Mouse (Mus musculus) neural tube, embryonic 15.5 days (tissue): ENCODE measurements around the gene Blnk. TPM values are rescaled to one million over a fixed set of nuclear protein-coding genes. Genes with fewer than 3 reads are reported as not detected.
A peak's percentile ranks its signal among the peaks of the same experiment; 100 is the strongest.

Experiments used
- ATAC-seq: fragments of 200-750 bp; cut with Nextera tagmentation; 2 replicates; pipeline ENCODE4 v1.8.0; 2017; ENCODE audit warnings: mild to moderate bottlenecking, moderate TSS enrichment, moderate library complexity; ENCODE audit not compliant: low FRiP score
- H3K27ac ChIP-seq: fragments of 300-500 bp; sonication (generic); replicated peaks from 2 replicates; pipeline ENCODE4 v1.5.1; 2015; ENCODE audit warnings: mild to moderate bottlenecking, inconsistent platforms
- H3K27me3 ChIP-seq: fragments of 300-500 bp; sonication (generic); replicated peaks from 2 replicates; pipeline ENCODE4 v1.6.1; 2015; ENCODE audit warnings: inconsistent platforms
- H3K36me3 ChIP-seq: fragments of 300-500 bp; sonication (generic); 2 replicates; pipeline ENCODE4 v1.6.1; 2015; ENCODE audit warnings: inconsistent platforms
- H3K4me1 ChIP-seq: fragments of 300-500 bp; sonication (generic); 2 replicates; pipeline ENCODE4 v1.6.1; 2015; ENCODE audit warnings: inconsistent platforms
- H3K4me2 ChIP-seq: fragments of 300-500 bp; sonication (generic); 2 replicates; pipeline ENCODE4 v1.6.1; 2015; ENCODE audit warnings: inconsistent platforms, mild to moderate bottlenecking, moderate library complexity
- H3K4me3 ChIP-seq: fragments of 300-500 bp; sonication (generic); replicated peaks from 2 replicates; pipeline ENCODE4 v1.5.1; 2015; ENCODE audit warnings: mild to moderate bottlenecking, inconsistent platforms
- H3K9ac ChIP-seq: fragments of 300-500 bp; sonication (generic); replicated peaks from 2 replicates; pipeline ENCODE4 v1.6.1; 2015; ENCODE audit warnings: mild to moderate bottlenecking, inconsistent platforms
- H3K9me3 ChIP-seq: fragments of 300-500 bp; sonication (generic); replicated peaks from 2 replicates; pipeline ENCODE4 v1.6.1; 2016; ENCODE audit warnings: inconsistent platforms
- WGBS: fragments of 180-500 bp; shearing (Covaris S2); methylation state at CpG from one replicate; pipeline ENCODE4 v1.1.7; 2015; ENCODE audit warnings: mixed read lengths; 5-methylcytosine and 5-hydroxymethylcytosine counted together
- polyA plus RNA-seq: library from polyadenylated mRNA; unstranded; fragments of >200 nt; fragmentation: Nextera tagmentation; extraction: Ambion mirVana; gene quantifications from 2 replicates; pipeline ENCODE4 v1.2.1, GENCODE M21; 2015

Gene Blnk
- 1.0 and 3.7 TPM in 2 replicates for polyA plus RNA-seq

- 0 out of 2 replicates have a peak, but pooled peaks cover 2% of the 10 kb centered on the region for H3K27me3 ChIP-seq
- ATAC-seq, result no peak
- 66% methylated on average over 8 of the region's 8 CpGs for WGBS
Measured at GRCm38 (mm10) chr19:40994057-40994585, at the start of gene Blnk. TSS of gene Blnk (minus strand) at chr19:40994535.

GRCm38 (mm10) chr19:41039110-41039509 is 44.8 kb upstream of the Blnk start:
- 87% methylated on average over 7 of the region's 7 CpGs for WGBS
- ATAC-seq, result no peak
- H3K36me3 ChIP-seq, result no peaks in the 10 kb centered on the region

More at GRCm38 (mm10) chr19:40994057-40994585, at the start of gene Blnk:
- H3K36me3 ChIP-seq, result no peaks in the 10 kb centered on the region
- H3K9me3 ChIP-seq, result no peaks in the 10 kb centered on the region
- 0 out of 2 replicates have a peak within 1 kb of the TSS, but pooled peaks have one; percentile 6 for H3K4me2 ChIP-seq
- no peak within 1 kb of the TSS for H3K9ac ChIP-seq
- no peak within 1 kb of the TSS for H3K27ac ChIP-seq
- peaks cover 10% of the 10 kb centered on the region for H3K4me1 ChIP-seq
- H3K4me3 ChIP-seq, result no peak within 1 kb of the TSS

GRCm38 (mm10) chr19:41035809-41036551 is 41.6 kb upstream of the Blnk start:
- Histone ChIP-seq H3K9me3 (no peaks in the 10 kb centered on the region), H3K4me1 (no peaks in the 10 kb centered on the region), H3K4me3 (no peak overlapping the region), H3K36me3 (no peaks in the 10 kb centered on the region), H3K27ac (no peak overlapping the region), H3K4me2 (no peak overlapping the region), H3K9ac (no peak overlapping the region), H3K27me3 (no peaks in the 10 kb centered on the region)
- ATAC-seq, result no peak
- WGBS, result 80% methylated on average over 4 of the region's 4 CpGs

More at GRCm38 (mm10) chr19:41039110-41039509, 44.8 kb upstream of the Blnk start:
- no peak overlapping the region for H3K4me2 ChIP-seq
- H3K4me1 ChIP-seq, result no peaks in the 10 kb centered on the region
- no peak overlapping the region for H3K9ac ChIP-seq
- no peaks in the 10 kb centered on the region for H3K27me3 ChIP-seq
- H3K4me3 ChIP-seq, result no peak overlapping the region
- no peak overlapping the region for H3K27ac ChIP-seq
- no peaks in the 10 kb centered on the region for H3K9me3 ChIP-seq

- ATAC-seq, result no peak
- Histone ChIP-seq H3K27ac (no peak overlapping the region), H3K4me3 (no peak overlapping the region), H3K9me3 (no peaks in the 10 kb centered on the region), H3K4me2 (no peak overlapping the region), H3K4me1 (no peaks in the 10 kb centered on the region), H3K36me3 (no peaks in the 10 kb centered on the region), H3K9ac (no peak overlapping the region), H3K27me3 (no peaks in the 10 kb centered on the region)
- 87% methylated on average over 6 of the region's 6 CpGs for WGBS
Measured at GRCm38 (mm10) chr19:41031869-41032268, 37.5 kb upstream of the Blnk start.

GRCm38 (mm10) chr19:41031009-41031408 is 36.7 kb upstream of the Blnk start:
- Histone ChIP-seq H3K9me3 (no peaks in the 10 kb centered on the region), H3K9ac (no peak overlapping the region), H3K27me3 (no peaks in the 10 kb centered on the region), H3K4me2 (no peak overlapping the region), H3K4me1 (no peaks in the 10 kb centered on the region), H3K27ac (no peak overlapping the region), H3K36me3 (no peaks in the 10 kb centered on the region), H3K4me3 (no peak overlapping the region)
- ATAC-seq, result no peak
- WGBS, result 86% methylated on average over 11 of the region's 11 CpGs

GRCm38 (mm10) chr19:41030161-41030560 is 35.8 kb upstream of the Blnk start:
- Histone ChIP-seq H3K4me3 (no peak overlapping the region), H3K27ac (no peak overlapping the region), H3K4me1 (no peaks in the 10 kb centered on the region), H3K9ac (no peak overlapping the region), H3K4me2 (no peak overlapping the region), H3K9me3 (no peaks in the 10 kb centered on the region), H3K27me3 (no peaks in the 10 kb centered on the region), H3K36me3 (no peaks in the 10 kb centered on the region)
- WGBS, result 39% methylated on average over 6 of the region's 6 CpGs
- ATAC-seq, result no peak

GRCm38 (mm10) chr19:41029219-41029618 is 34.9 kb upstream of the Blnk start, which contains the start of gene Dntt:
TSS of gene Dntt (plus strand) at chr19:41029275.
- no peaks in the 10 kb centered on the region for H3K9me3 ChIP-seq
- H3K9ac ChIP-seq, result no peak within 1 kb of the TSS
- ATAC-seq, result no peak
- no peak within 1 kb of the TSS for H3K4me2 ChIP-seq
- H3K27me3 ChIP-seq, result no peaks in the 10 kb centered on the region
- H3K27ac ChIP-seq, result no peak within 1 kb of the TSS
- no peaks in the 10 kb centered on the region for H3K36me3 ChIP-seq
- no peaks in the 10 kb centered on the region for H3K4me1 ChIP-seq
- 90% methylated on average over 6 of the region's 6 CpGs for WGBS
- no peak within 1 kb of the TSS for H3K4me3 ChIP-seq

GRCm38 (mm10) chr19:41027601-41028000 is 33.3 kb upstream of the Blnk start:
- Histone ChIP-seq H3K27ac (no peak overlapping the region), H3K27me3 (no peaks in the 10 kb centered on the region), H3K4me1 (no peaks in the 10 kb centered on the region), H3K9ac (no peak overlapping the region), H3K9me3 (no peaks in the 10 kb centered on the region), H3K36me3 (no peaks in the 10 kb centered on the region), H3K4me3 (no peak overlapping the region), H3K4me2 (no peak overlapping the region)
- whole genome bisulfite sequencing, result 96% methylated on average over 9 of the region's 9 CpGs
- ATAC-seq, result no peak

- 90% methylated on average over 5 of the region's 5 CpGs for WGBS
- H3K4me1 ChIP-seq, result no peaks in the 10 kb centered on the region
- no peak overlapping the region for H3K27ac ChIP-seq
- no peaks in the 10 kb centered on the region for H3K27me3 ChIP-seq
- ATAC-seq, result no peak
- no peak overlapping the region for H3K4me2 ChIP-seq
- H3K4me3 ChIP-seq, result no peak overlapping the region
- H3K36me3 ChIP-seq, result no peaks in the 10 kb centered on the region
- H3K9me3 ChIP-seq, result no peaks in the 10 kb centered on the region
- no peak overlapping the region for H3K9ac ChIP-seq
Measured at GRCm38 (mm10) chr19:41027024-41027423, 32.7 kb upstream of the Blnk start.

- H3K36me3 ChIP-seq, result no peaks in the 10 kb centered on the region
- H3K9ac ChIP-seq, result no peak overlapping the region
- H3K27ac ChIP-seq, result no peak overlapping the region
- 87% methylated on average over 8 of the region's 8 CpGs for WGBS
- no peaks in the 10 kb centered on the region for H3K9me3 ChIP-seq
- H3K4me1 ChIP-seq, result no peaks in the 10 kb centered on the region
- H3K27me3 ChIP-seq, result no peaks in the 10 kb centered on the region
- H3K4me2 ChIP-seq, result no peak overlapping the region
- no peak overlapping the region for H3K4me3 ChIP-seq
- no peak for ATAC-seq
Measured at GRCm38 (mm10) chr19:41026551-41026950, 32.2 kb upstream of the Blnk start.

- no peak overlapping the region for H3K4me2 ChIP-seq
- H3K4me3 ChIP-seq, result no peak overlapping the region
- H3K27ac ChIP-seq, result no peak overlapping the region
- no peaks in the 10 kb centered on the region for H3K9me3 ChIP-seq
- H3K9ac ChIP-seq, result no peak overlapping the region
- H3K27me3 ChIP-seq, result no peaks in the 10 kb centered on the region
- WGBS, result 60% methylated on average over 4 of the region's 4 CpGs
- H3K36me3 ChIP-seq, result no peaks in the 10 kb centered on the region
- no peaks in the 10 kb centered on the region for H3K4me1 ChIP-seq
- no peak for ATAC-seq
Measured at GRCm38 (mm10) chr19:41022244-41022643, 27.9 kb upstream of the Blnk start.

- H3K4me1 ChIP-seq, result peaks cover 3% of the 10 kb centered on the region
- H3K27ac ChIP-seq, result no peak overlapping the region
- H3K4me2 ChIP-seq, result no peak overlapping the region
- H3K27me3 ChIP-seq, result no peaks in the 10 kb centered on the region
- H3K9me3 ChIP-seq, result no peaks in the 10 kb centered on the region
- ATAC-seq, result no peak
- 83% methylated on average over 3 of the region's 3 CpGs for WGBS
- H3K4me3 ChIP-seq, result no peak overlapping the region
- no peak overlapping the region for H3K9ac ChIP-seq
- no peaks in the 10 kb centered on the region for H3K36me3 ChIP-seq
Measured at GRCm38 (mm10) chr19:41020537-41020936, 26.2 kb upstream of the Blnk start.
